Mouse (Mus musculus) ES-Bruce4 (cell line): ENCODE results near the gene Thtpa.

Experiments
- CTCF ChIP-seq: IDR thresholded peaks from one replicate; pipeline ENCODE4 v1.8.1; 2011; ENCODE audit warnings: low read depth, low read length
- EP300 ChIP-seq: IDR thresholded peaks from 2 replicates; pipeline ENCODE4 v1.6.1; 2011; ENCODE audit warnings: low read depth, low read length; ENCODE audit not compliant: insufficient read depth

- TF ChIP-seq CTCF (no peak), EP300 (no peak)
These were observed 41.5 kb upstream of the Thtpa start for GRCm38 (mm10) chr14:55053050-55053449.
